Mouse (Mus musculus) frontal cortex, postnatal 14 days (tissue): ENCODE data around the gene Sav1.

Experiments
- DNase-seq, 2 experiments: peaks; one replicate each; pipeline ENCODE4 v3.0.0; 2022; ENCODE audit warnings: low spot score in 2 of 2

Sav1 gene

GRCm38 (mm10) chr12:69957378-69957777 lies 29.4 kb downstream of the Sav1 start:
- DNase-seq: no peak

DNA sequence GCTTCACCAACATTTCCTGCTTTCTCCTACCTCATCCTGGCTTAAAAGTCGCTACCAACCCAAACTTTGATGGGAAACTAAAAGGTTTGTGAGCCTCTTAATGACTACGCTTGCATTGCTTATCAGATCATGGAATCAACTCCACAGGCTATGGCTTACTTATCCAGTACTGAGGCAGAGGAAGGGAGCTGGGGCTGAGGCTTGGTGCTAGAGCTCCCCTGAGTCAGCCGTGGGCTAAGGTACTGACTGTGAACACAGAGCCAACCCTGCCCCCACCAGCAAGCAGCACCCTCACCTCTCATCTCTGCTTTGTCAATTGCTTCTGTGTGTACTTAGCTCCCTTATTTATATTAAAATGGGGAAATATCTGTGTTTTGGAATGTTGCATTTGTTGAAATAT lies 39.3 kb downstream of the Sav1 start:
- DNase-seq: no peak

- no peak for DNase-seq
Observed at GRCm38 (mm10) chr12:69945861-69946260, 40.9 kb downstream of the Sav1 start.

DNA sequence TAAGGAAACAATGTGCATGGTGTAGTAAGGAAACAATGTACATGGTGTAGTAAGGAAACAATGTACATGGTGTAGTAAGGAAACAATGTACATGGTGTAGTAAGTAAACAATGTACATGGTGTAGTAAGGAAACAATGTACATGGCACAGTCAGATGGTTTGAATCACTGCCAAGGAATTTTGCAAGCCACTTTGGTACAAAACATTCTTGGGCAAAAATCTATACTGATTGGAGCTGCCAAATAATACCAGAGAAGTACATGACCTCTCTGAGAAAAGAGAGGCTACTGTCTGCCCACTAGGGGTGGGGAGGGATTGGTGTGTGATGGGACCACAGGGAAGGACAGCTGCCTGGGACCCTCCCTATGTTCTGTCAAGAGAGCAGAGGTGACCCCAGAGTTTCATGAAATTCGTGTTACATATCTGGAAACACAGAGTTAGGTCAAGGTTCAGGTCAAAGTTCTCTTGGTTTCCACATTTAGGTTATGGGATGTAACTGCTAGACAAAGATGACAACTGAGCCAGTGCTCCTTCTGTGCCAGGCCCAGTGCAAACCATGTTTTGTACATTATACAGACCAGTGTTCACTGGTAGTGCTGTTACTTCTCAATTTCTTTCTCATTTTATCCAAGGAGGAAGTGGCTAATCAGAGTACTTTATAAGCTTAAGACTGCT lies 45.0 kb downstream of the Sav1 start:
- DNase-seq: no peak

DNA sequence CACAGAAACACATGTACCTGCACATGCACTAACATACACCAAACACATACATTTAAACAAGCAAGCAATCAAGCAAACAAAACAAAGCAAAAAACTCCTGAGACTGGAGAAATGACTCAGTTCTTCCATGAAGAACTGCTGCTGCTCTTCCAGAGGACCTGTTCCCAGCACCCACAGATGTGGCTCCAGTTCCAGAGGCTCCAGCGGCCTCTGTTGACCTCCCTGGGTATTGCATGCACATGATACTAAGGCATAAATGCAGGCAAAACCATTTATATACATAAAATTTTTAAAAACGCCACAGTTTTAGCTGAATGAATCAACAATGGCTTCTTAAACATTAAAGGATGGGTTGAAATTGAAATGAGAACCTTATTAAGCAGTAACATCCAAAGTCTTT lies 47.5 kb downstream of the Sav1 start:
- no peak for DNase-seq

DNA sequence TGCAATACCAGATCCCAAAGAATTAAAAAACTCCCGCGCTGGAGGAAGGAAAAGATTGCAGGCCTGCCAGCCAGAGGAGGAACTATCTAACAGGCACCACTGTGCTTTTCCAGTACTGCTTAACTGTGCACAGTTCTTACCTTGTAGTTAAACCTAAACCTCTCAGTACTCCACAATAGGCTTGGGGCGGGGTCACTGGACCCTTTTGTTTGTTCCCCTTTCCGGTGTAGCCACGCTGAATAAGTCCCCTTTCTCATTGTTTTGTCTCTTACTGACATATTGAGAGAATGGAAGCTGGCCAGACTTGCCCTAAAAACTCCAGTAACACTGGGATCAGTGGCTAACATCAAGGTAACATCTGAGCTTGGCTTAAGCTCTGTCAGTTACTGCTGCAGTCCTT lies 49.1 kb downstream of the Sav1 start:
- no peak for DNase-seq

GRCm38 (mm10) chr12:69926716-69927115 lies 60.1 kb downstream of the Sav1 start:
- DNase-seq: no peak

DNA sequence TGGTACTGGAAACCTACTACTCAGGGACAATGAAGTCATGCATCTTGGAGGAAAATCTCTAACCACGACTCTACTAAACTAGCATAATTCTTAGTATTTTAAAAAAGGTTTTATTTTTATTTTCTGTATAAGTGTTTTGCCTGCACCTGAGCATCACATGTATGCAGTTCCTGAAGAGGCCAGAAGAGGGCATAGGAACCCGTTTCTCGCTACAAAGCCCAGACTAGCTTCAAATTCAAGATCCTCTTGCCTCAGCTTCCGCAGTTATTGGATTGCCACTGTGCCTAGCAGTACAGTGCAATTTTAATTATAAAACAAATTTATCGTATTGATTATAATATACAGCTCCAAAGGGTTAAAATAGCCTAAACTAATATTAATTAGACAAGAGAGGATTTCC lies 62.8 kb downstream of the Sav1 start:
- DNase-seq: no peak

DNA sequence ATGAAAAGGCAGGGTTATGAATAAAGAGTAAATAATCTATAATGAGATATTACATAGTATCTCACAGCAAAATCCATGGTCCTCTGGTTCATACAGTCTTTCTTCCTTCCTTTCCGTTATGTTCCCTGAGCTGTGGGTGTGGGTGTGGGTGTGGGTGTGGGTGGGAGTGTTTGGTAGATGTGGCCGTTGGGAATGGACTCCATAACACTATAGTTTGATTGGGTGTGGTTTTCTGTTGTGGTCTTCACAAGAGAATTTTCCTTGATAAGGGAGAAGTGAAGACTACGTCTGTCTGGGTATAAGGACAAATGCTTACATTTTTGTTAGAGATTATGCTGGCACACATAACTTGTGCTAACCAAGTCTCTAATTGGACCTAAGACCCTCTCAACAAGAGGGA lies 63.2 kb downstream of the Sav1 start:
- no peak for DNase-seq

DNA sequence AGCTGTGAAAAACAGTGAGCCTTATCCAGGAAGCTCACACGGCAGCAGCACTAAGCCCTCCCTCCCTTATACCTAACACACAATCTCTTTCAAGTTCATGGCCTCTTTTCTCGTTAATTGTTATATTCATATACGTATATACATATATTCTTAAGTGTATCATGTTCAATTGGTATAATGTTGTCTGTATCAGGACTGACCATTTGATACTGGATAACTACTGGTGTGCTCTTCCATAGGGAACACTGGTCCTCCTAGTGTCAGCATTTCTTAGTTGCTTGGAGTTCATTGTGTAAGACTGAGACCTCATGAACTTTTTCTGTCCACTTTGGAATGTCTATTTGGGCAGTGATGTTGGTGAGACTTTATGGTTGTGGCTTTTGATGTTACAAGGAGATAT lies 63.7 kb downstream of the Sav1 start:
- DNase-seq: no peak

DNA sequence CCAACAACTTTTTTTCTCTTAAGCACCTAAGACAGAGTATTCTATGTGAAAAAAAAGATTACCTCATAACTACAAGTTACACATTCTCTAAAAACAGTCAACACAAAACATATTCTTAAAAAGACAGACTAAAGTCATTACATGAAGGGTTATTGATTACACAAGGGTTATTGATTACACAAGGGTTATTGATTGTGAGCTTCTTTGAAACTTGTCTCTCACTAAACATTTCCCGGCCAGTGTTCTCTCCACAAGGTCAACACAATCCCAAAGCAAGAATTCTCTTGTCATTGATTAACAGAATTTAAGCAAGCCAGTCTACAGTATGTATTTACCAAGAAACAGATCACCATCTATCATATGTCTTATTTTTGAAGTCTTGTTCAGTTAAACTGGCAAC lies 64.7 kb downstream of the Sav1 start:
- no peak for DNase-seq

DNA sequence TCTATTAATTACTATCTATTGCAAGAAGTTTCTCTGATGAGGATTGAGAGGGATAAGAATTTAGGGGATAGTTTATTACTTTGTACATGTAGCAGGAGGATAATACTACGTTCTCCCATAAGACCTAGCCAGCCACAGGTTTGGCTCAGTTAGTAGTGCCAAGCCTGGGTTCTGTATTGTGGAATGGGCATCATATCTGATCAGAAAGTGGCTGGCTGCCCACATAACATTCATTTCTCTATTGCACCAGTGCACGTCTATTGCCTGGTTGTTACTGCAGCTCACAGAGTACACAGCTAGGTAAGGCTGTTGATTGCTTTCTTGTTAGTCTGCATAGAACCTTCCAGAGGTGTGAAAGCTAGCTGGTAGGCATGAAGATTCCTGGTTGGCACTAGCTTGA lies 68.9 kb downstream of the Sav1 start:
- DNase-seq: no peak
